Mouse (Mus musculus) brain, embryonic 14.5 days (tissue): Measurements from ENCODE around the gene Ube2e1.

Experiments
- CTCF ChIP-seq: fragments of 200-500 bp; IDR thresholded peaks from 2 replicates; pipeline ENCODE4 v1.5.1; 2012; ENCODE audit warnings: inconsistent platforms, mild to moderate bottlenecking, moderate library complexity, borderline replicate concordance; ENCODE audit not compliant: insufficient read depth, insufficient read length; ENCODE audit errors: extremely low read depth
- POLR2A ChIP-seq: fragments of 200-500 bp; IDR thresholded peaks from 2 replicates; pipeline ENCODE4 v1.6.1; 2012; ENCODE audit warnings: mild to moderate bottlenecking, inconsistent platforms, borderline replicate concordance; ENCODE audit not compliant: poor library complexity, insufficient read depth, insufficient read length, severe bottlenecking; ENCODE audit errors: extremely low read depth

DNA sequence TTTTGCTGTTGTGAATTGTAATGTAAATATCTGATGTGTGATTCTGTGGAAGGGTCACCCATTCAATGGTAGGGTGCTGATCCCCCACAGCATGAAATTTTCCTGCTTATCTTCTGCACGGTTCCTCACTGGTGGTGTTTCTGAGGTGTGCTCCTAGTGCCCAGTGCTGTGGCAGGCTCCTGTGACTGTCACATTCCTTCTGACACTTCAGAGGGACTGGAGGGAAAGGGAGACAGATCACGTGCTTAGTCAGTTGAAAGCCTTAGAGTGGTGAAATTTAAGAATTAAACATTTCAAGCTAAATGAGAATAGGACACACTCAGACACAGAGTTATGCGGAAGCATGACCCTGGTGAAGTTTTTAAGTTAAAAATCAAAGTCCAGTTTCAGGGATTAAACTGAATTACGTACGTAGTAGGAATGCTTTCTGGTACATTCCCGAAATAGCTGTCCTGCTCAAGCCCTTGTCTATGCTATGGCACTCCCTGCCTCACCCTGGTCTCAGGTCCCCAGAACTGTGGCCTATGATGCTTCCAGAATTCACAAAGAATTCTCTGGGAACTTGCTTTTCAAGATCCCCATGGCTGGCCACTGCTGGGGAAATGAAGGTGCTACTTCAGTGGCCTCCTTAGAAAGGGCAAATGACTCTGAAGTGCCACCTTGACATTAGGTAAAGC, 24.0 kb upstream of the Ube2e1 start:
- TF ChIP-seq POLR2A = no peak
- no peak for TF ChIP-seq CTCF
